Mouse (Mus musculus) liver, postnatal 0 days (tissue): Measurements from ENCODE around the gene Man1c1.

ENCODE experiments used
- CTCF ChIP-seq: sonication (generic); IDR thresholded peaks from 2 replicates; pipeline ENCODE4 v1.5.1; 2016; ENCODE audit warnings: antibody characterized with exemption, low read depth
- EP300 ChIP-seq: IDR thresholded peaks from 2 replicates; pipeline ENCODE4 v1.6.1; 2016; ENCODE audit warnings: antibody characterized with exemption, low read depth, mild to moderate bottlenecking

- TF ChIP-seq CTCF = no peak
- TF ChIP-seq EP300 = no peak
These were observed 187.1 kb downstream of the Man1c1 start for GRCm38 (mm10) chr4:134516981-134517380.
